Mouse (Mus musculus) thymus, adult 2 months (tissue): Measurements from ENCODE around the gene Mmd. TPM values are rescaled to one million over a fixed set of nuclear protein-coding genes. Genes with fewer than 3 reads are reported as not detected.
A peak's percentile ranks its signal among the peaks of the same experiment; 100 is the strongest.

Experiments
- DNase-seq: peaks from one replicate; pipeline ENCODE4 v3.0.0; 2021
- H3K27ac ChIP-seq: fragments of 200-500 bp; 2 replicates; pipeline ENCODE4 v1.5.1; 2012; ENCODE audit warnings: low read length, control low read depth; ENCODE audit not compliant: control insufficient read depth, insufficient read depth
- H3K27me3 ChIP-seq: fragments of 200-500 bp; 2 replicates; pipeline ENCODE4 v1.6.1; 2012; ENCODE audit warnings: mild to moderate bottlenecking, low read length, moderate library complexity, mixed read lengths; ENCODE audit not compliant: control insufficient read depth, insufficient read depth
- H3K36me3 ChIP-seq: fragments of 200-500 bp; 2 replicates; pipeline ENCODE4 v1.6.1; 2012; ENCODE audit warnings: mild to moderate bottlenecking, low read length, moderate library complexity; ENCODE audit not compliant: control insufficient read depth, insufficient read depth
- H3K4me1 ChIP-seq: fragments of 200-500 bp; replicated peaks from 2 replicates; pipeline ENCODE4 v1.6.1; 2012; ENCODE audit warnings: low read length; ENCODE audit not compliant: control insufficient read depth, insufficient read depth
- H3K4me3 ChIP-seq: fragments of 200-500 bp; 2 replicates; pipeline ENCODE4 v1.5.1; 2012; ENCODE audit warnings: mild to moderate bottlenecking, low read length, control low read depth, moderate library complexity; ENCODE audit not compliant: control insufficient read depth, insufficient read depth
- CTCF ChIP-seq: fragments of 200-500 bp; IDR thresholded peaks from 2 replicates; pipeline ENCODE4 v1.5.1; 2012; ENCODE audit warnings: mild to moderate bottlenecking, control low read depth, low read length, moderate library complexity, borderline replicate concordance; ENCODE audit not compliant: control insufficient read depth, poor library complexity, insufficient read depth; ENCODE audit errors: extremely low read depth
- POLR2A ChIP-seq: fragments of 200-500 bp; IDR thresholded peaks from 2 replicates; pipeline ENCODE4 v1.6.1; 2012; ENCODE audit warnings: mild to moderate bottlenecking, low read length, control low read depth, moderate library complexity; ENCODE audit not compliant: control insufficient read depth, poor library complexity, insufficient read depth; ENCODE audit errors: extremely low read depth
- WGBS: fragments of 180-500 bp; shearing (Covaris S2); methylation state at CpG from one replicate; pipeline ENCODE4 v1.1.7; 2018; 5-methylcytosine and 5-hydroxymethylcytosine counted together
- polyA plus RNA-seq: library from polyadenylated mRNA; depleted of rRNA; stranded (reverse); fragments of >200 nt; gene quantifications from 2 replicates; pipeline ENCODE4 v1.2.3, GENCODE M21; 2012

Gene Mmd
- polyA plus RNA-seq, 1 experiment, result 32.7 TPM

GRCm38 (mm10) chr11:90259826-90260225, 10.6 kb downstream of the Mmd start:
- no peak for TF ChIP-seq POLR2A
- no peak for TF ChIP-seq CTCF
- Histone ChIP-seq H3K4me3 (no peak overlapping the region), H3K27me3 (no peaks in the 10 kb centered on the region), H3K36me3 (peaks cover 47% of the 10 kb centered on the region), H3K4me1 (peaks cover 20% of the 10 kb centered on the region), H3K27ac (no peak overlapping the region)
- WGBS, result 87% methylated on average over 9 of the region's 9 CpGs
- DNase-seq, result no peak

- WGBS, result 42% methylated on average over 11 of the region's 11 CpGs
- Histone ChIP-seq H3K36me3 (peaks cover 50% of the 10 kb centered on the region), H3K4me1 (peaks cover 8% of the 10 kb centered on the region), H3K4me3 (no peak overlapping the region), H3K27ac (no peak overlapping the region), H3K27me3 (no peaks in the 10 kb centered on the region)
- TF ChIP-seq POLR2A, result no peak
- no peak for TF ChIP-seq CTCF
- peak; percentile 31 for DNase-seq
Measured at GRCm38 (mm10) chr11:90264180-90264579, 14.9 kb downstream of the Mmd start.

GRCm38 (mm10) chr11:90265581-90265980, 16.3 kb downstream of the Mmd start:
- Histone ChIP-seq H3K27ac (no peak overlapping the region), H3K36me3 (peaks cover 46% of the 10 kb centered on the region), H3K27me3 (no peaks in the 10 kb centered on the region)

GRCm38 (mm10) chr11:90268934-90269333, 19.7 kb downstream of the Mmd start:
- Histone ChIP-seq H3K36me3 (peaks cover 36% of the 10 kb centered on the region), H3K27ac (no peak overlapping the region), H3K27me3 (no peaks in the 10 kb centered on the region), H3K4me3 (no peak overlapping the region), H3K4me1 (peaks cover 6% of the 10 kb centered on the region)
- no peak for TF ChIP-seq CTCF
- TF ChIP-seq POLR2A, result no peak
- WGBS, result 95% methylated on average over 5 of the region's 5 CpGs
- no peak for DNase-seq

More at GRCm38 (mm10) chr11:90265581-90265980, 16.3 kb downstream of the Mmd start:
- Histone ChIP-seq H3K4me3 (no peak overlapping the region), H3K4me1 (peaks cover 8% of the 10 kb centered on the region)
- WGBS, result 92% methylated on average over 7 of the region's 7 CpGs
- TF ChIP-seq CTCF, result no peak
- no peak for TF ChIP-seq POLR2A
- DNase-seq, result no peak

- Histone ChIP-seq H3K36me3 (peaks cover 41% of the 10 kb centered on the region), H3K27me3 (no peaks in the 10 kb centered on the region), H3K4me3 (no peak overlapping the region), H3K27ac (no peak overlapping the region), H3K4me1 (peaks cover under 1% of the 10 kb centered on the region; the same call in 1 of the 2 replicates)
- TF ChIP-seq CTCF (no peak), POLR2A (no peak)
- WGBS, result 95% methylated on average over 18 of the region's 18 CpGs
- no peak for DNase-seq
Measured at GRCm38 (mm10) chr11:90269398-90270123, 20.3 kb downstream of the Mmd start.

- WGBS, result 92% methylated on average over 11 of the region's 11 CpGs
- Histone ChIP-seq H3K4me1 (no peaks in the 10 kb centered on the region), H3K36me3 (peaks cover 41% of the 10 kb centered on the region), H3K4me3 (no peak overlapping the region), H3K27me3 (no peaks in the 10 kb centered on the region), H3K27ac (no peak overlapping the region)
- no peak for DNase-seq
- TF ChIP-seq CTCF, result no peak
- no peak for TF ChIP-seq POLR2A
Measured at GRCm38 (mm10) chr11:90270132-90270877, 21.0 kb downstream of the Mmd start.

GRCm38 (mm10) chr11:90274187-90274586, 24.9 kb downstream of the Mmd start:
- 91% methylated on average over 1 of the region's 1 CpGs for WGBS

More at GRCm38 (mm10) chr11:90274187-90274586, 24.9 kb downstream of the Mmd start:
- Histone ChIP-seq H3K4me1 (no peaks in the 10 kb centered on the region), H3K27me3 (no peaks in the 10 kb centered on the region), H3K36me3 (peaks cover 40% of the 10 kb centered on the region), H3K4me3 (no peak overlapping the region), H3K27ac (no peak overlapping the region)
- TF ChIP-seq CTCF, result no peak
- DNase-seq, result no peak
